In genomic region chr6:4738034-4738629, GRCm38 (mm10) we compare ENCODE assay signal across 14 mouse cellular contexts. TPM values are rescaled to one million over a fixed set of nuclear protein-coding genes. Genes with fewer than 3 reads are reported as not detected.
DNase-seq lines count a peak whose midpoint lies in the region; ATAC-seq and TF ChIP-seq lines count a peak whose summit lies in the region.
"Had no signal": no experiment of that assay in that cellular context is flagged by ENCODE, and none has a peak within 500 bp of the region (broad histone marks: within the 10 kb centered on the region; RNA-seq: fewer than 3 reads in every experiment).

No protein-coding gene starts in this region.

- peak; percentile 29; the same call in 1 of the 2 replicates for TF ChIP-seq CTCF in forebrain, postnatal 0 days (IDR thresholded peaks at IDR 0.05; ENCODE audit: low read depth)

- no peaks in the 10 kb centered on the region for H3K27me3 ChIP-seq in forebrain, postnatal 0 days (ENCODE audit: insufficient read depth, low read length)
- H3K27me3 ChIP-seq in midbrain, embryonic 12.5 days = no peaks in the 10 kb centered on the region; the same call in 1 of the 2 replicates
- H3K27me3 ChIP-seq in kidney, embryonic 14.5 days (ENCODE audit: control insufficient read depth, insufficient read depth, low read length) = peaks cover 3% of the 10 kb centered on the region; the same call in 1 of the 2 replicates
- H3K27me3 ChIP-seq: CH12.LX; lung, embryonic 15.5 days; megakaryocyte, embryonic 14.5 days had no signal

- H3K4me3 ChIP-seq in forebrain, postnatal 0 days (ENCODE audit: low read depth, low read length) = no peak overlapping the region
- no peak overlapping the region for H3K4me3 ChIP-seq in midbrain, embryonic 12.5 days
- H3K4me3 ChIP-seq in kidney, embryonic 14.5 days (ENCODE audit: low read length) = no peak overlapping the region
- H3K4me3 ChIP-seq: lung, embryonic 15.5 days; megakaryocyte, embryonic 14.5 days had no signal

- H3K4me1 ChIP-seq in forebrain, postnatal 0 days (ENCODE audit: insufficient read depth) = peaks cover 8% of the 10 kb centered on the region
- H3K4me1 ChIP-seq in midbrain, embryonic 12.5 days = peaks cover 53% of the 10 kb centered on the region
- H3K4me1 ChIP-seq in kidney, embryonic 14.5 days (ENCODE audit: control insufficient read depth, insufficient read depth, low read length) = peaks cover 9% of the 10 kb centered on the region; the same call in 1 of the 2 replicates

- WGBS in forebrain, postnatal 0 days = 19% methylated on average over 11 of the region's 11 CpGs
- WGBS in midbrain, embryonic 12.5 days = 18% methylated on average over 11 of the region's 11 CpGs
- WGBS in kidney, embryonic 14.5 days = 40% methylated on average over 11 of the region's 11 CpGs

- H3K9me3 ChIP-seq in forebrain, postnatal 0 days (ENCODE audit: low read length) = no peaks in the 10 kb centered on the region
- H3K9me3 ChIP-seq in midbrain, embryonic 12.5 days = no peaks in the 10 kb centered on the region
- no peaks in the 10 kb centered on the region for H3K9me3 ChIP-seq in kidney, embryonic 14.5 days (ENCODE audit: control insufficient read depth, low read length)
- H3K9me3 ChIP-seq: lung, embryonic 15.5 days; megakaryocyte, embryonic 14.5 days had no signal

- H3K9ac ChIP-seq in forebrain, postnatal 0 days = no peak overlapping the region
- no peak overlapping the region for H3K9ac ChIP-seq in midbrain, embryonic 12.5 days (replicated peaks)
- no peak overlapping the region for H3K9ac ChIP-seq in kidney, embryonic 14.5 days (ENCODE audit: low read depth, low read length)
- H3K9ac ChIP-seq: lung, embryonic 15.5 days had no signal

- peak; percentile 24; the same call in 1 of the 2 replicates for ATAC-seq in forebrain, postnatal 0 days
- peak; percentile 31; the same call in 1 of the 2 replicates for ATAC-seq in midbrain, embryonic 12.5 days (ENCODE audit: low FRiP score, low read depth)
- no peak for ATAC-seq in inflammation-experienced regulatory T-cells, adult 6 months
- ATAC-seq in kidney, embryonic 14.5 days (ENCODE audit: low FRiP score, low TSS enrichment) = no peak

- no peak overlapping the region for H3K27ac ChIP-seq in forebrain, postnatal 0 days (ENCODE audit: low read depth, low read length)
- H3K27ac ChIP-seq in midbrain, embryonic 12.5 days (replicated peaks) = no peak overlapping the region
- no peak overlapping the region for H3K27ac ChIP-seq in kidney, embryonic 14.5 days (ENCODE audit: low read depth, low read length)
- H3K27ac ChIP-seq: lung, embryonic 15.5 days had no signal

- H3K36me3 ChIP-seq in forebrain, postnatal 0 days (ENCODE audit: insufficient read depth) = no peaks in the 10 kb centered on the region
- no peaks in the 10 kb centered on the region for H3K36me3 ChIP-seq in midbrain, embryonic 12.5 days
- no peaks in the 10 kb centered on the region for H3K36me3 ChIP-seq in kidney, embryonic 14.5 days (ENCODE audit: control insufficient read depth, insufficient read depth, low read length)
- H3K36me3 ChIP-seq: lung, embryonic 15.5 days had no signal

- H3K4me2 ChIP-seq in forebrain, postnatal 0 days (ENCODE audit: low read depth) = no peak overlapping the region
- peak overlapping the region; percentile 3; the same call in 1 of the 2 replicates for H3K4me2 ChIP-seq in midbrain, embryonic 12.5 days (replicated peaks)
- H3K4me2 ChIP-seq in kidney, embryonic 14.5 days (replicated peaks; ENCODE audit: low read depth, low read length) = no peak overlapping the region
- H3K4me2 ChIP-seq: lung, embryonic 15.5 days had no signal

- peak; percentile 58 for DNase-seq in retina, postnatal 1 day
- DNase-seq in retina, embryonic 14.5 days (ENCODE audit: low spot score) = no peak
- DNase-seq in forebrain, postnatal 0 days = no peak
- no peak for DNase-seq in right cerebral cortex, postnatal 4 days
- DNase-seq in right cerebral cortex, adult 2 months (ENCODE audit: low spot score in 2 of 2) = no peak
- DNase-seq: adrenal gland, adult 8-10 months; cerebellum, adult 11-12 months; kidney, postnatal 10 days had no signal

RNA-seq across cellular contexts. Expression of gene Sgce, which starts 8.9 kb away (rescaled TPM):
- total RNA-seq in forebrain, postnatal 0 days (2014; rRNA removed) = 36.2 and 44.5 TPM in 2 replicates
- 30.6 and 39.4 TPM in 2 replicates for polyA plus RNA-seq in forebrain, postnatal 0 days (2015; fragmentation: Nextera tagmentation; extraction: Ambion mirVana)
- 62.6 and 67.3 TPM in 2 replicates for polyA plus RNA-seq in midbrain, embryonic 12.5 days (2016; fragmentation: Nextera tagmentation; extraction: Ambion mirVana)
- under 1 TPM in 1 of 3 experiments, not detected in 2; 0.34 TPM for polyA plus RNA-seq in inflammation-experienced regulatory T-cells, adult 6 months (2017; shearing (Covaris generic))
- 35.4 and 40.1 TPM in 2 replicates for polyA plus RNA-seq in kidney, embryonic 14.5 days (2014; fragmentation: Nextera tagmentation; extraction: Ambion mirVana)
- total RNA-seq: CH12.LX had no signal

RNA-seq across cellular contexts. Expression of gene Peg10, which starts 9.0 kb away (rescaled TPM):
- 25.2 and 72.5 TPM in 2 replicates for total RNA-seq in forebrain, postnatal 0 days (2014; rRNA removed)
- polyA plus RNA-seq in forebrain, postnatal 0 days (2015; fragmentation: Nextera tagmentation; extraction: Ambion mirVana) = 1.8 and 3.5 TPM in 2 replicates
- polyA plus RNA-seq in midbrain, embryonic 12.5 days (2016; fragmentation: Nextera tagmentation; extraction: Ambion mirVana) = 6.4 and 7.6 TPM in 2 replicates
- not detected for polyA plus RNA-seq in inflammation-experienced regulatory T-cells, adult 6 months (2017; shearing (Covaris generic))
- polyA plus RNA-seq in kidney, embryonic 14.5 days (2014; fragmentation: Nextera tagmentation; extraction: Ambion mirVana) = 7.9 and 12.5 TPM in 2 replicates
- total RNA-seq: CH12.LX had no signal

Comparison
In these comparisons a context has a peak if more than half of its experiments do, and no peak if none do; other contexts are left out.
1. ATAC-seq: peak in forebrain, postnatal 0 days (single experiment) and midbrain, embryonic 12.5 days (single experiment); none in inflammation-experienced regulatory T-cells, adult 6 months (single experiment) and kidney, embryonic 14.5 days (single experiment).
2. RNA of gene Sgce, which starts 8.9 kb away (polyA plus RNA-seq): 62.6 to 67.3 TPM in midbrain, embryonic 12.5 days, 30.6 to 39.4 TPM in forebrain, postnatal 0 days and 35.4 to 40.1 TPM in kidney, embryonic 14.5 days; 0.34 TPM in inflammation-experienced regulatory T-cells, adult 6 months; every median in the first group is over 10 times any median in the second.